Mouse (Mus musculus) CH12.LX (cell line): ENCODE results near the gene Zfp507.

Source experiments
- CHD1 ChIP-seq: IDR thresholded peaks from 2 replicates; pipeline ENCODE4 v1.6.1; 2012; ENCODE audit warnings: low read depth, low read length, improper control_type of control experiment, inconsistent platforms
- CTCF ChIP-seq, 2 experiments: IDR thresholded peaks in 1 of 2; conservative IDR thresholded peaks in 1 of 2; 2 replicates each; pipeline ENCODE4 v1.5.1; 2011 to 2012; ENCODE audit warnings: low read depth in 2 of 2, low read length in 2 of 2, improper control_type of control experiment in 1 of 2, inconsistent platforms in 1 of 2, mild to moderate bottlenecking in 1 of 2, moderate library complexity in 1 of 2
- E2F4 ChIP-seq: IDR thresholded peaks from 2 replicates; pipeline ENCODE4 v1.6.1; 2011; ENCODE audit warnings: low read depth, low read length, improper control_type of control experiment; ENCODE audit not compliant: insufficient replicate concordance
- KAT2A ChIP-seq: IDR thresholded peaks from 2 replicates; pipeline ENCODE4 v1.6.1; 2012; ENCODE audit warnings: low read length, improper control_type of control experiment, inconsistent platforms; ENCODE audit not compliant: insufficient replicate concordance
- MAX ChIP-seq: IDR thresholded peaks from 2 replicates; pipeline ENCODE4 v1.6.1; 2011; ENCODE audit warnings: low read length, improper control_type of control experiment
- MAZ ChIP-seq: IDR thresholded peaks from 2 replicates; pipeline ENCODE4 v1.6.1; 2012; ENCODE audit warnings: low read depth, mild to moderate bottlenecking, inconsistent platforms, low read length, improper control_type of control experiment, moderate library complexity
- NRF1 ChIP-seq: IDR thresholded peaks from 2 replicates; pipeline ENCODE4 v1.6.1; 2014; ENCODE audit warnings: low read depth, mild to moderate bottlenecking, inconsistent platforms, low read length, improper control_type of control experiment, moderate library complexity
- POLR2A ChIP-seq: IDR thresholded peaks from 2 replicates; pipeline ENCODE4 v1.6.1; 2011; ENCODE audit warnings: low read depth, mild to moderate bottlenecking, improper control_type of control experiment, low read length
- TCF12 ChIP-seq: IDR thresholded peaks from 2 replicates; pipeline ENCODE4 v1.6.1; 2014; ENCODE audit warnings: low read depth, mild to moderate bottlenecking, inconsistent platforms, low read length, improper control_type of control experiment
- ZC3H11A ChIP-seq: IDR thresholded peaks from 2 replicates; pipeline ENCODE4 v1.6.1; 2012; ENCODE audit warnings: low read depth, mild to moderate bottlenecking, inconsistent platforms, low read length, improper control_type of control experiment

- no peak for TF ChIP-seq CTCF (conservative IDR thresholded peaks at IDR 0.05 in 1 of 2, IDR thresholded peaks at IDR 0.05 in 1 of 2; ENCODE audit: low read depth in 2 of 2, low read length in 2 of 2)
- no peak for TF ChIP-seq POLR2A
- TF ChIP-seq TCF12 = no peak
- no peak for TF ChIP-seq NRF1
- no peak for TF ChIP-seq KAT2A
- no peak for TF ChIP-seq MAZ
- no peak for TF ChIP-seq E2F4
- TF ChIP-seq CHD1 = no peak
- TF ChIP-seq MAX = no peak
- no peak for TF ChIP-seq ZC3H11A
Observed at GRCm38 (mm10) chr7:35794145-35794664, 8.6 kb downstream of the Zfp507 start.
